Mouse (Mus musculus) small intestine, adult 2 months (tissue): ENCODE measurements around the gene Stmnd1.

Source experiments
- CTCF ChIP-seq: fragments of 200-500 bp; IDR thresholded peaks from 2 replicates; pipeline ENCODE4 v1.5.1; 2012; ENCODE audit warnings: low read depth, mild to moderate bottlenecking, control low read depth, inconsistent platforms, low read length, moderate library complexity, mixed read lengths; ENCODE audit not compliant: insufficient replicate concordance, insufficient read length; ENCODE audit errors: extremely low read depth
- POLR2A ChIP-seq: fragments of 200-500 bp; IDR thresholded peaks from 2 replicates; pipeline ENCODE4 v1.6.1; 2012; ENCODE audit warnings: low read depth, mild to moderate bottlenecking, control low read depth, inconsistent platforms, low read length, moderate library complexity

DNA sequence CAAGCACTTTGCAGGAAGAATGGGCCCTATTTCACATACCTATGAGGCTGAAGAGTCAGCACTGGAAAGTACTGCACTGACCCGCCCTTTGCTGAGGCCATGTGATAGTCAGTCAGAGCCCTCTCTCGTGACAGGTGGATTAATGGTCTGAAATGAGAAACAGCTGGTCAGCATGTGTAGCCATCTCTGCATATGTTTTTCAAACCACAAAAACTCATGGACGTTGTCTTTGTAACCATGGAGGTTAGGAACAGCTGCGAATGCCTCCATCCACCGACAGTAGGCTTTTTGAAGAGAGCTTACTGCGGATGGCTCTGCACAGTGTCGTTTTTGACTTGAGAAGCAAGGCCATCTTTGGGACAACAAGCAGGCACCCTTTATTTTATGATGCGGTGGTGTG lies 14.3 kb downstream of the Stmnd1 start:
- TF ChIP-seq CTCF (no peak), POLR2A (no peak)
